25 mouse cellular contexts compared by ENCODE assay signal in genomic region chr11:93807205-93807604, GRCm38 (mm10).
DNase-seq lines count a peak whose midpoint lies in the region; ATAC-seq and TF ChIP-seq lines count a peak whose summit lies in the region.
"Had no signal": no experiment of that assay in that cellular context is flagged by ENCODE, and none has a peak within 500 bp of the region (broad histone marks: within the 10 kb centered on the region; RNA-seq: fewer than 3 reads in every experiment).

No protein-coding gene starts in this region.

- H3K79me2 ChIP-seq in MEL (ENCODE audit: control insufficient read depth, insufficient read depth, low read length, poor library complexity): no peaks in the 10 kb centered on the region

- DNase-seq in 416B (ENCODE audit: low read depth) (peak; percentile 65), MEL (ENCODE audit: low read depth, low spot score) (peak; percentile 11)
- no peak for DNase-seq in T-cell, adult 2 months (ENCODE audit: low spot score)
- no peak for DNase-seq in midbrain, embryonic 10.5 days (ENCODE audit: low spot score)
- DNase-seq: adrenal gland, adult 8-10 months; adrenal gland, postnatal 14 days; adrenal gland, postnatal 36 days; B cell, adult 2 months; cerebellum, adult 11-12 months; cerebellum, adult 2 months; cerebellum, adult 9-10 months; cerebellum, postnatal 10 days; cerebellum, postnatal 25 days; embryo, embryonic 11 days had no signal

- H3K4me1 ChIP-seq in MEL (ENCODE audit: control insufficient read depth in 1 of 2, insufficient read depth in 2 of 2, low read length in 2 of 2): no peaks in the 10 kb centered on the region
- peaks cover 5% of the 10 kb centered on the region; the same call in 1 of the 2 replicates for H3K4me1 ChIP-seq in midbrain, embryonic 10.5 days
- H3K4me1 ChIP-seq: embryonic facial prominence, embryonic 13.5 days; embryonic facial prominence, embryonic 15.5 days; forebrain, embryonic 10.5 days; forebrain, embryonic 12.5 days had no signal

- no peak for TF ChIP-seq CTCF in MEL (IDR thresholded peaks at IDR 0.05 in 2 of 3, conservative IDR thresholded peaks at IDR 0.05 in 1 of 3; ENCODE audit: control insufficient read depth in 1 of 3, insufficient read depth in 1 of 3, low read depth in 2 of 3, low read length in 3 of 3, poor library complexity in 1 of 3, severe bottlenecking in 1 of 3)

- no peak overlapping the region for H3K27ac ChIP-seq in MEL (ENCODE audit: control insufficient read depth, low read depth, low read length)
- H3K27ac ChIP-seq in midbrain, embryonic 10.5 days (replicated peaks): no peak overlapping the region
- H3K27ac ChIP-seq: embryonic facial prominence, embryonic 13.5 days; embryonic facial prominence, embryonic 15.5 days; forebrain, embryonic 10.5 days; forebrain, embryonic 12.5 days had no signal

- WGBS in midbrain, embryonic 10.5 days: 84% methylated on average over 2 of the region's 2 CpGs

- no peak overlapping the region for H3K4me3 ChIP-seq in MEL (ENCODE audit: control insufficient read depth in 1 of 2, insufficient read depth in 1 of 2, low read depth in 2 of 2, low read length in 2 of 2)
- no peak overlapping the region for H3K4me3 ChIP-seq in midbrain, embryonic 10.5 days
- H3K4me3 ChIP-seq: embryonic facial prominence, embryonic 13.5 days; embryonic facial prominence, embryonic 15.5 days; erythroblast, embryonic 14.5 days; forebrain, embryonic 10.5 days; forebrain, embryonic 12.5 days had no signal

- H3K9me3 ChIP-seq in MEL (replicated peaks; ENCODE audit: insufficient read depth, low read length): no peaks in the 10 kb centered on the region
- H3K9me3 ChIP-seq in midbrain, embryonic 10.5 days (replicated peaks): no peaks in the 10 kb centered on the region
- H3K9me3 ChIP-seq: embryonic facial prominence, embryonic 13.5 days; embryonic facial prominence, embryonic 15.5 days; forebrain, embryonic 10.5 days; forebrain, embryonic 12.5 days; G1E had no signal

- no peak overlapping the region for H3K9ac ChIP-seq in MEL (ENCODE audit: control insufficient read depth, low read depth, low read length, poor library complexity, severe bottlenecking)
- H3K9ac ChIP-seq: embryonic facial prominence, embryonic 13.5 days; embryonic facial prominence, embryonic 15.5 days; forebrain, embryonic 12.5 days had no signal

- ATAC-seq in megakaryocyte progenitor cell, adult 5-6 weeks (replicated peaks; ENCODE audit: poor library complexity): peak; percentile 54
- ATAC-seq: activated CD4-positive, CD25-positive, alpha-beta regulatory T cell, adult 4 months; CD4-positive, CD25-positive, alpha-beta regulatory T cell, adult 4 months; forebrain, embryonic 14.5 days; forebrain, embryonic 16.5 days had no signal

- H3K27me3 ChIP-seq in MEL (ENCODE audit: control insufficient read depth in 1 of 2, insufficient read depth in 2 of 2, low read length in 2 of 2): no peaks in the 10 kb centered on the region
- no peaks in the 10 kb centered on the region for H3K27me3 ChIP-seq in midbrain, embryonic 10.5 days (ENCODE audit: low read depth, poor library complexity, severe bottlenecking)
- H3K27me3 ChIP-seq: embryonic facial prominence, embryonic 13.5 days; embryonic facial prominence, embryonic 15.5 days; forebrain, embryonic 12.5 days had no signal

- no peak for TF ChIP-seq RAD21 in MEL (IDR thresholded peaks at IDR 0.05; ENCODE audit: low read depth, low read length)

- no peak for TF ChIP-seq POLR2A in MEL (IDR thresholded peaks at IDR 0.05; ENCODE audit: control insufficient read depth in 1 of 2, insufficient read depth in 1 of 2, low read depth in 1 of 2, low read length in 2 of 2, poor library complexity in 1 of 2)

- no peaks in the 10 kb centered on the region for H3K36me3 ChIP-seq in MEL (ENCODE audit: control insufficient read depth in 1 of 2, insufficient read depth in 2 of 2, low read length in 2 of 2)
- H3K36me3 ChIP-seq in midbrain, embryonic 10.5 days: no peaks in the 10 kb centered on the region
- H3K36me3 ChIP-seq: embryonic facial prominence, embryonic 13.5 days; embryonic facial prominence, embryonic 15.5 days; forebrain, embryonic 10.5 days; forebrain, embryonic 12.5 days; G1E had no signal

- no peak for TF ChIP-seq EP300 in MEL (IDR thresholded peaks at IDR 0.05; ENCODE audit: low read depth in 1 of 2, low read length in 2 of 2)

TF ChIP-seq in MEL, 35 proteins besides CTCF, POLR2A, EP300 and RAD21:
- TF ChIP-seq GABPA (IDR thresholded peaks at IDR 0.05; ENCODE audit: low read depth, low read length): no peak
- TF ChIP-seq MYC (IDR thresholded peaks at IDR 0.05; ENCODE audit: low read depth, low read length): no peak
- no peak for TF ChIP-seq TCF12 (IDR thresholded peaks at IDR 0.05; ENCODE audit: low read depth, low read length)
- TF ChIP-seq CHD1 (IDR thresholded peaks at IDR 0.05; ENCODE audit: low read depth, low read length): no peak
- TF ChIP-seq MXI1 (IDR thresholded peaks at IDR 0.05; ENCODE audit: low read depth, low read length): no peak
- TF ChIP-seq NELFE (IDR thresholded peaks at IDR 0.05; ENCODE audit: low read depth, low read length): no peak
- TF ChIP-seq JUND (IDR thresholded peaks at IDR 0.05; ENCODE audit: low read depth, low read length): no peak
- no peak for TF ChIP-seq SMC3 (IDR thresholded peaks at IDR 0.05; ENCODE audit: low read depth, low read length)
- TF ChIP-seq E2F4 (IDR thresholded peaks at IDR 0.05; ENCODE audit: borderline replicate concordance, low read depth, low read length): no peak
- TF ChIP-seq UBTF (IDR thresholded peaks at IDR 0.05; ENCODE audit: borderline replicate concordance, insufficient read depth, low read depth, low read length): no peak
- TF ChIP-seq HCFC1 (IDR thresholded peaks at IDR 0.05; ENCODE audit: low read depth, low read length): no peak
- no peak for TF ChIP-seq MAX (IDR thresholded peaks at IDR 0.05; ENCODE audit: low read length)
- TF ChIP-seq BHLHE40 (IDR thresholded peaks at IDR 0.05; ENCODE audit: borderline replicate concordance, low read depth, low read length): no peak
- TF ChIP-seq RCOR1 (IDR thresholded peaks at IDR 0.05; ENCODE audit: low read depth, low read length): no peak
- TF ChIP-seq ZKSCAN1 (IDR thresholded peaks at IDR 0.05; ENCODE audit: low read depth, low read length): no peak
- TF ChIP-seq ZC3H11A (IDR thresholded peaks at IDR 0.05; ENCODE audit: low read depth, low read length): no peak
- TF ChIP-seq MAZ (IDR thresholded peaks at IDR 0.05; ENCODE audit: low read depth, low read length): no peak

Comparison
In these comparisons a context has a peak if more than half of its experiments do, and no peak if none do; other contexts are left out.
1. DNase-seq: peak in 416B (single experiment) and MEL (single experiment); none in T-cell, adult 2 months (single experiment) and midbrain, embryonic 10.5 days (single experiment).